Mouse (Mus musculus): Measurements from ENCODE around the gene Dolk. TPM values are rescaled to one million over a fixed set of nuclear protein-coding genes. Genes with fewer than 3 reads are reported as not detected.
A peak's percentile ranks its signal among the peaks of the same experiment; 100 is the strongest.

Gene Dolk
- 10 to 100 TPM; 40.8 to 41.6 TPM for total RNA-seq (2021)
- long read RNA-seq, experiment 1, transcript Dolk-201 (1 exons, 2,104 nt): major isoform, 61 of 61 reads
- long read RNA-seq, experiment 1, partial matches to known transcripts: 0 of 61 reads
- long read RNA-seq, experiment 1, other reads (novel, unspliced or antisense): 0 of 61 reads
- long read RNA-seq, experiment 2, transcript Dolk-201 (1 exons, 2,104 nt): major isoform, 168 of 168 reads
- long read RNA-seq, experiment 2, partial matches to known transcripts: 0 of 168 reads
- long read RNA-seq, experiment 2, other reads (novel, unspliced or antisense): 0 of 168 reads

- DNase-seq (ENCODE audit: low spot score in 2 of 2): peak; percentile 98 to 99
These were observed at the start of gene Dolk, which contains the start of gene Nup188 for GRCm38 (mm10) chr2:30286192-30287026. Gene Dolk, minus strand, starts transcription at chr2:30286334. Gene Nup188, plus strand, starts transcription at chr2:30286397.

- DNase-seq (ENCODE audit: low spot score in 2 of 2): no peak
These were observed 49.2 kb upstream of the Dolk start for GRCm38 (mm10) chr2:30335324-30335723.

DNA sequence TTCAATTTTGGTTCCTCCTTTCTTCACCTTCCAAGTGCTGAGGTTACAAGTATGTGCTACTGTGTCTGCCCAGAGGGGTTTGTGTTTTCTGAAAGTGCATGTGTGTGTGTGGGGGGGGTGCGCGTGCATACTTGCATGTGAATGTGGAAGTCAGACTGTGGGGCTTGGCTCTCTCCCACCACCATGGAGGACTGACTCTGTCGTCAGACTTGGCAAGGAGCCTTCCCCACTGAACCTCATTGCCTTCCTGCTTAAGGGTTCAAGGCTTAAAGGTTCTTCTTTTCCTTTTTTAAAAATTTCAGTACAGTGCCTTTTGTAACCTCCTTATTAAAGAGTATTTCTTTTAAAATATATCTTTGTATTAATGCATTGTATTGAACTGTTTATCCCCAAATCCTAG, 42.7 kb upstream of the Dolk start:
- DNase-seq (ENCODE audit: low spot score in 2 of 2): no peak

DNA sequence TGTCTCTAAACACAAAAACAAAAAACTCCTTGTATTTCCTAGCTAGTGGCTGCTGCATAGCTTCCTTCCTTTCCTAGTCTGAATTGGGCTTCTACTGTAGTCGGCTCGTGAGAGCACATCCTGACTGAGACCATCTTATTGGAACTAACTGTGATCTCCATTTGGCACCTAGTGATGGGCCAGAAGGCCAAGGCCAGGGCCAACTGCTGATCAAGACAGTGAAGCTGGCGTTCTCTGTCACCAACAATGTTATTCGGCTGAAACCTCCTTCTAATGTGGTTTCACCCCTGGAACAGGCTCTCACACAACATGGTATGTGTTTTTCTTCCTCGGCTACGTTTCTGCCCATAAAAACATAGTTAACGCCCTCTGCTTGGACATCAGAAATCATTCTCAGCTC, 41.1 kb upstream of the Dolk start:
- DNase-seq (ENCODE audit: low spot score in 2 of 2): no peak

DNA sequence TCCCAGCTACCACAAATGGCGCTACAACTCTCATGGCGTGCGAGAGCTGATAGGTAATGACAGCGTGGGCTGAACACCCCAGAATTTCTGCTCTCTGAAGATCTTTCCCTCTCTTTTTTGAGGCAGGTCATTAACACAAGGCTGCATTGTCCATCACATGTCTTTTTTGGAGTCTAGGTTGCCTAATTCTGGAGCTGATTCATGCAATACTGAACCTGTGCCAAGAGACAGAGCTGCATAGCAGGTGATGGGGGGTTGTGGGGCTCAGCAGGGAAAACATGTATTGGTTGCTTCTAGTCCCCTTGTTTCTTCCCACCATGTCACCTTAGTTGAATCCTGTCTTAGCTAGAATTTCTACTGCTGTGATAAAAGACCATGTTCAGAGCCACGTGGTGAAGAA, 39.2 kb upstream of the Dolk start:
- no peak for DNase-seq (ENCODE audit: low spot score in 2 of 2)

GRCm38 (mm10) chr2:30323111-30323510, 37.0 kb upstream of the Dolk start:
- no peak for DNase-seq (ENCODE audit: low spot score in 2 of 2)

DNA sequence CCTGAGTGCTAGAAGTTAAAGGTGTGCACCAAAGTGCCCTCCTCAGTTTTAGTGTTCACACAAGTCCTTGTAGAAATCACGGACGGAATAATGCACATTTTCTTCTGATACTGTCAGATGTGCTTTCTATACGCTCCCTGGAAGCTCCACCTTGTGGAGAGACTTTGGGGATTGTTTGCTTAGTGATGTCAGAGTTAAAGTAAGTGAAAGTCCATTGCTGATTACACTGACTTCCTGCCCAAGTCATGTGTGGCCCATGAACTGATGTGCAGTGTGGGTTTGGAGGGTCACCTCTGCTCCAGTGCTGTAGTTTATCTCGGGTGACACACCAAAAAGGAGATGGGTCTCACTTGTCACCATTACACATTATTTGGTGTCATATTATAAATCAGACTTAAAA, 33.1 kb upstream of the Dolk start:
- DNase-seq (ENCODE audit: low spot score in 2 of 2): no peak

- DNase-seq (ENCODE audit: low spot score in 2 of 2): no peak
These were observed 30.8 kb upstream of the Dolk start for GRCm38 (mm10) chr2:30316955-30317354.

GRCm38 (mm10) chr2:30316136-30316535, 30.0 kb upstream of the Dolk start:
- DNase-seq (ENCODE audit: low spot score in 2 of 2): no peak

DNA sequence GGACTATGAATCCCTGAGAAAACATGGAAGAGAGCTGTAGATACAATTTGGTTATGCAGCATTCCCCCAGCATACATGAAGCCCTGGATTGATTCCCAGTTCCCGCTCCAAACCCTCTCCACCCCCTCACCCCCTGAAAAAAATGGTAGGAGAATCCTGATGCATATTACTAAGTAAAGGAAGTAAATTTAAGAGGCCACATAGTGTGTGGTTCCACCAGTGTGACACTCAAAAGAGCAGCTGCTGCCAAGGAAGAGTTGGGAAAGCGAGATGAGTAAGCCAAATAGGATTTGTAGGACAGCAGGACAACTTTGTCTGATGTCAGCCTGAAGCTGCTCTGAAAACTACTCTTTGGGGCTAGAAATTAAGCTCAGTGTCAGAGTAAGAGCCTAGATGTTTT, 25.3 kb upstream of the Dolk start:
- DNase-seq (ENCODE audit: low spot score in 2 of 2): no peak

DNA sequence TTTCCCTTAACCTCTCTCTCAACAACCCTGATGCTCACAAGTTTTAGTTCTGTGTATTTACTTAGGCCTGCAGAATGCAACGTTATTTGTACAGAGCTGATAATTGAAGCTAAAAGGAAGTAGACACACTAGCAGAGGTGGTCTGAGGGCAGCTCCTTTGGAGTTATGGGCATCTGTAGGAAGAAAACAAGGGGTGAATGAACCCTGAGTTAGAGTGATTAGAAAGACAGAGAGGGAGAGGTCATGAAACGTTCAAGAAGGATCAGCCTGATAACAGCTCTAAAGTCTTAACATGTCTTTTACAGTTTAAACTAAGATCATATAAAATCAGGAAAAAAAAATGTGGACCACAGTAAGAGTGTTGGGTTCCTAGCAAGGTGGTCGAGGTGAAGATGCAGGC, 23.2 kb upstream of the Dolk start:
- no peak for DNase-seq (ENCODE audit: low spot score in 2 of 2)

DNA sequence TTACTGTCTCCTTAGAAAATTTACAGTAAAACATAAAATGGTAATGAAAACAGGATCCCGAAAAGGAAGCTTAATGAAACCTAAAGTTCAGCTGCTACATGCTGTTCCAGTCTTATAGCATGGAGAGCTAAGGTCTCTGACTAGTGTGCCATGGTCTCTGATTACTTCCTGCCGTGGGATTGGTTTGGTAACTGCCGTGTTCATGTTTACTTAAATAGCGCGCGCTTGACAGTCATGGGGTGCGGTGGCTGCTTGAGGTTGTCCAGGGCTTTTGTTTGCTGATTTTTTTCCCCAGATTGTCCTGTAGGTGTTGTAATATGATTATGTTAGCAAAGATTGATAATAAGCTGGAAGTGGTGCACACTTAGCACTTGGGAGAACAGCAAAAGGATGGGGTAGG, 20.0 kb upstream of the Dolk start:
- DNase-seq (ENCODE audit: low spot score in 2 of 2): no peak

DNA sequence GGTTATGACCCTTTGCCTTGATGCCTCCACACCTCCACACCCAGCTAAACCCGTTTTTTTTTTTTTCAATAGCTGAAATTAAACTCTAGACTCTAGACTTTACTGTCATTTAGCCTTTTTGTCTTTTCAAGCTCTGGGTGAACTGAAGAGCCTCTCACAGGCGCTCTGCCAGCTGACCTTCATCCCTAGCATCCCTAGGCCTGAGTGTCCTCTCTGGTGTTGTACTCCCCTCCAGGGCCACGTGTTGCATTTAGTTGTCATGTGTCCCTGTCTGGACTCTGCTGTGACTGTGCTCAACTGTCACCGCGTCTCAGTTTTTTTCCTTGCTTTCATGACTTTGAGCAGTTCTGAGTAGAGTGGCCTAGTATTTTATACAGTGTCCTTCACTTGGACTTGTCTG, 13.8 kb upstream of the Dolk start:
- no peak for DNase-seq (ENCODE audit: low spot score in 2 of 2)

DNA sequence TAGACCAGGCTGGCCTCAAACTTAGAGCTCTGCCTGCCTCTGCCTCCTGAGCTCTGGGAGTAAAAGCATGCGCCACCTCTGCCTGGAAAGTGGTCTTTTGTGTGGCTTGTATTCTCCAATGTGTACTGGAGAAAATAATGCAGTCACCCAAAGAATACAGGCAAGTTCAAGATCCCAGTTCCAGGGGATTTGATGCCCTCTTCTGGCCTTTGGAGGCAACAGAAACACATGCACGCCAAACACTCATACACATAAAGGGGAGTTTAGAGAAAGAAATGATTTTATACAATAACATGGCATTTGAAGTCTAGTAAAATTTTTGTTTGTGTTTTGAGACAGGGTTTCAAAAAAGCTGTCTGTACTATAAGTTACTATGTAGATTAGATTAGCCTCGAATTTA, 13.4 kb upstream of the Dolk start:
- no peak for DNase-seq (ENCODE audit: low spot score in 2 of 2)

DNA sequence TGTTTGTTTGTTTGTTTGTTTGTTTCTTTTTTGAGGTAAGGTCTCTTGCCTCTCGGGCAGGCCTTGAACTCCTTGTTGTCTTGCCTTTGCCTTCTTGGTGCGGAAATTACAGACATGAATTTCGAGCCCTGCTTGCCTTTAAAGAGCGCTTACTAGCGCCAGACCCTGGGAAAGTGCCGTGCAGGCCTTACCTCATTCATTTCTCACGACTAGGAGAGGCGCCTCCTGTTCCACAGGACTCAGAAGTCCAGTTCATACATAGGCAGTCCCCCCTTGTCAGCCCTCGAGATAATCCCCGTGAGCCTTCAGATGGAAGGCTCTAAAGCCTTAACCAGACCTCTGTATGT, 866 bp upstream of the Dolk start:
- no peak for DNase-seq (ENCODE audit: low spot score in 2 of 2)

DNA sequence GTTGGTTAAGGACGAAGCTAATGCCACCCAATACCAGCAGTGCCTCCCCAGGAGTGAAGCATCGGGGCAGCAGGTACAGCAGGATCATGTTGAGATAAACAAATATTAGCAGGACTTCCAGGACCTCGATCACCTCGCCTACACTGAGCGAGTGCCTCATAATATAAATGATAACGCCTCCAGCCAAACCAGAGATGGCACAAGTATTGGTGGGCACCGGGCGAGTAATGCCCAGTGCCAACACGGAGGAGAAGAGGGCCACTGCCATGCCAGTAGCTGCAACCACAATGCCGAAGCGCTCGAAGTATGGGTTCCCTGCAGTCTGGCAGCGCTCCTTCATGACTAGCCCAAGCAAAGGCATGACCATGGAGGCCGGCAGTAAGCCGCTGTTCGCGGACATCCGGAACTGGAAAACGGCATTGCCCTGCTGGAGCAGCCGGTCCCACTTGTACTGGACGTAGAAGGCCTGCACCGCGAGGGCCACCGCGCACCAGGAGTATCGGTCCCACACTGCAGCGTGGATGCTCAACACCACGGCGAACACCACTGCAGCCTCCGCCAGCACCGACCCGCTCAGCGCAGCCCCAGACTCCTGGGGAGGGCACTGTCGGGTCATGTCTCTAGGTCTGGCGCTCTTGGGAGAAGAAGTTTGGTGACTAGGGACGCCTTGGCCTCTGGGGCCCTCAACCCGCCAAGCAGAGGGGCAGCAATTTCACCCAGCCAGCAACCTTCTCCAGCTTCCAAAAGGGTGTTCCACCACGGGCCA, 535 bp downstream of the Dolk start:
- DNase-seq (ENCODE audit: low spot score in 2 of 2): no peak

- no peak for DNase-seq (ENCODE audit: low spot score in 2 of 2)
These were observed 1.1 kb downstream of the Dolk start for GRCm38 (mm10) chr2:30285004-30285403.

- no peak for DNase-seq (ENCODE audit: low spot score in 2 of 2)
These were observed 2.9 kb downstream of the Dolk start for GRCm38 (mm10) chr2:30283193-30283592.

- DNase-seq (ENCODE audit: low spot score in 2 of 2): no peak
These were observed 4.5 kb downstream of the Dolk start for GRCm38 (mm10) chr2:30281651-30282050.

GRCm38 (mm10) chr2:30280743-30281142, 5.4 kb downstream of the Dolk start, which contains the start of gene Gm28038:
Gene Gm28038, plus strand, starts transcription at chr2:30281043.
- DNase-seq (ENCODE audit: low spot score in 2 of 2): no peak

DNA sequence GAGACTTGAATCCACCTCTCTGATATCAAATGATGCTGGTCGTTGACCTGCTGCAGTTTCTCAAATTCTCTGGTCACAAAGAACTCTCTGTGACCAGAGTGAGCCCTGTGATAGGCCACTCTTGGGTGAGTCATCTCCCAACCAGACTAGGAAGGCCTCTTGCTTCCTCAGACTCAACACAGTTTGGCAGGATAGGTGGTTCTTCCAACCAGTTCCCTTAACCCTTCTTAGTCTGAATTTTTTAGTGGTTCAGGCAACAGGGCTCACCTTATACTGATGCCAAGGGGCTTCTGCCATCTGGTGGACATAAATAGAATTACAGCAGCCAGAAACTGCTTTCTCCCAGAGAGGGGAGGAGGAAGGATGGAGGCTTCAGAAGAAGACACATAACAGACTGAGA, 16.0 kb downstream of the Dolk start:
- peak in 1 of 2 experiments; percentile 59 for DNase-seq (ENCODE audit: low spot score in 2 of 2)

Measured in adrenal gland, adult 18-20 months (tissue).